Mouse (Mus musculus): Measurements from ENCODE around the gene Arcn1.

DNA sequence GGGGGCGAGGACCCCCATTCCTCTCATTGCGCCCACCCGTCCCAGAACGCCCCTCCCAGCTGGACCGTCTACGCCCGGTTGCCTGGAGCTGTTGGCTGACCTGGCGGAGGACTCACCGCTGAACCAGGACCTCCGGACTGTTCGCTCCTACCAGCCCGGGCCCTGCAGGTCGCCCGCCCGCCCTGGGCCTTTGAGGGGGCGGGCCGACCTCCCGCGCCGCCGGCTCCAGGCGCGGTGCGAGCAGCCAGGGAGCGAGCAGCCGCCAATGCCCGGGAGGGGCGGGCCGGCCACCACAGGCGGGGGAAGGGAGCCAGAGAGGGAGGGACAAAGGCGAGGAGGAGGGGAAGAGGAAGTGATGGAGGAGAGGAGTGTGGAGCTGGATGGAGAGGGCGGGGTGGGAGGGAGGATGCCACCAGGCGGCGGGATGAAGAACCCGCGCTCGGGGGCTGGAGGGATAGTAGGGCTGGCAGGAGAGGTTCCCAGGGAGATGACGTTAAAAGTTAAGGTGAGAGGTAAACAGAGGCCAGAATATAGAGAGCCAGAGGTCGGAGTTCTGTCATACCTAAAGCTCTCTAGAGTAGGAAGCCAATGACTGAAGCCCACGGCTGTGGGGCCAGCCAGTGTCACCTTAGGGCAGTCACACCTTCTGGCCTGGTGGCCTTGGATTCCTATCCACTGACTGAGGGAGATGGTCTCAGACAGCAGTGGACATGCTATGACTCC, 46.3 kb downstream of the Arcn1 start:
- TF ChIP-seq CTCF (conservative IDR thresholded peaks at IDR 0.05; ENCODE audit: insufficient read depth, insufficient read length, low read depth, low read length), result 0 out of 2 replicates have a peak, but pooled peaks have one; percentile 6
- TF ChIP-seq POLR2A (IDR thresholded peaks at IDR 0.05; ENCODE audit: low read depth, low read length), result no peak
